Mouse (Mus musculus) embryonic facial prominence, embryonic 14.5 days (tissue): ENCODE data around the gene Hat1. TPM values are rescaled to one million over a fixed set of nuclear protein-coding genes. Genes with fewer than 3 reads are reported as not detected.

Experiments used
- ATAC-seq: fragments of 200-750 bp; cut with Nextera tagmentation; 2 replicates; pipeline ENCODE4 v1.8.0; 2017; ENCODE audit warnings: low read depth, moderate number of reproducible peaks, moderate TSS enrichment
- DNase-seq: peaks from one replicate; pipeline ENCODE4 v3.0.0-alpha.2; 2015; ENCODE audit warnings: low spot score
- H3K27ac ChIP-seq: fragments of 300-500 bp; sonication (generic); replicated peaks from 2 replicates; pipeline ENCODE4 v1.5.1; 2014; ENCODE audit warnings: low read depth, mild to moderate bottlenecking, low read length, moderate library complexity
- H3K27me3 ChIP-seq: fragments of 300-500 bp; sonication (generic); replicated peaks from 2 replicates; pipeline ENCODE4 v1.6.1; 2014; ENCODE audit warnings: low read length; ENCODE audit not compliant: control insufficient read depth, insufficient read depth
- H3K36me3 ChIP-seq: fragments of 300-500 bp; sonication (generic); 2 replicates; pipeline ENCODE4 v1.6.1; 2014; ENCODE audit warnings: low read length, mixed read lengths; ENCODE audit not compliant: control insufficient read depth, insufficient read depth
- H3K4me1 ChIP-seq: fragments of 300-500 bp; sonication (generic); 2 replicates; pipeline ENCODE4 v1.6.1; 2014; ENCODE audit warnings: antibody characterized with exemption, low read length; ENCODE audit not compliant: control insufficient read depth, insufficient read depth
- H3K4me2 ChIP-seq: fragments of 300-500 bp; sonication (generic); 2 replicates; pipeline ENCODE4 v1.6.1; 2014; ENCODE audit warnings: low read depth, mild to moderate bottlenecking, low read length, moderate library complexity, mixed read lengths
- H3K4me3 ChIP-seq: fragments of 300-500 bp; sonication (generic); 2 replicates; pipeline ENCODE4 v1.5.1; 2014; ENCODE audit warnings: low read depth, mild to moderate bottlenecking, low read length
- H3K9ac ChIP-seq: fragments of 300-500 bp; sonication (generic); 2 replicates; pipeline ENCODE4 v1.6.1; 2014; ENCODE audit warnings: low read depth, mild to moderate bottlenecking, low read length, moderate library complexity, mixed read lengths
- H3K9me3 ChIP-seq: fragments of 300-500 bp; sonication (generic); 2 replicates; pipeline ENCODE4 v1.6.1; 2016; ENCODE audit warnings: low read length; ENCODE audit not compliant: control insufficient read depth
- WGBS: fragments of 180-500 bp; shearing (Covaris S2); extraction: QIAGEN DNeasy Blood & Tissue Kit; methylation state at CpG from one replicate; pipeline ENCODE4 v1.1.7; 2014; 5-methylcytosine and 5-hydroxymethylcytosine counted together
- polyA plus RNA-seq: library from polyadenylated mRNA; unstranded; fragments of >200 nt; fragmentation: Nextera tagmentation; extraction: Ambion mirVana; gene quantifications from 2 replicates; pipeline ENCODE4 v1.2.1, GENCODE M21; 2014

Gene Hat1
- polyA plus RNA-seq, 1 experiment from 2014 or later: 96.6 TPM

DNA sequence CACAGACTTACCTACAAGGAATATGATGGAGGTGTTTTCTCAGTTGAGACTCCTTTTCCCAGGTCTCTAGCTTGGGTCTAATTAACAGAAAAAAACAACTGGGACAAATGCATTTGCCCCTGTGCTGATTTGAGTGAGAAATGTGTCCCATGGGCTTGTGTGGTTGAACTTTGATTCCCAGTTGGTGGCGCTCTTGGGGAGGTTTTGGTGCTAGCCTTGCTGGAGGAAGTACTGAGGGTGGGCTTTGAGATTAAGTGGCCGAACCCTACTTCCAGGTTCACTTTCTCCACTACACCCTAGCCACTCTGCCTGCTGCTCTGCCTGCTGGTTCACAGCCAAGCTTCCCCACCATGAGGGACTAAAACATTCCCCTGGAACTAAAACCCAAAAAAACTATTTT is 60.8 kb downstream of the Hat1 start:
- 17% methylated on average over 2 of the region's 2 CpGs for WGBS
- Histone ChIP-seq H3K9ac (no peak overlapping the region), H3K36me3 (no peaks in the 10 kb centered on the region), H3K4me1 (no peaks in the 10 kb centered on the region), H3K27me3 (no peaks in the 10 kb centered on the region), H3K4me2 (no peak overlapping the region), H3K27ac (no peak overlapping the region), H3K4me3 (no peak overlapping the region), H3K9me3 (no peaks in the 10 kb centered on the region)
- ATAC-seq (no peak), DNase-seq (no peak)

DNA sequence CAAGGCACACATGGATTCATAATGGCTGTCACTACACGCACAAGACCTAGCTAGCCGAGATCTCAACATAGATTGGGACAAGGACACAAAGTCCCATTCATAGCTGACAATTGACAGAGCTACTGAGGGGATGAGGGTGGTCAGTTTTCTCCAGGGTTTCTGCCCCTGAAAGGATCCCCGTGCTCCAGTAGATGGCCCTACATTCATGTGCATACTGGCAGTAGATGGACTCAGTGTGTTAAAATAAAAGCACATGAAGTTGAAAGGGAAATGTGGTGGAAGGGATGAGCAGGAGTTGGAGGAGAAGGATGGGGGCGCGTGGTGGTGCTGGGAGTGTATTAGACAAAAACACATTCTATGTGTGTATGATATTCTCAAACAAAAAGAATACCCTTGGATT is 63.0 kb downstream of the Hat1 start:
- ATAC-seq (no peak), DNase-seq (peak; percentile 33)
- no peaks in the 10 kb centered on the region for H3K4me1 ChIP-seq
- H3K27ac ChIP-seq: no peak overlapping the region
- no peaks in the 10 kb centered on the region for H3K9me3 ChIP-seq
- WGBS: 43% methylated on average over 5 of the region's 5 CpGs
- no peak overlapping the region for H3K4me2 ChIP-seq
- no peaks in the 10 kb centered on the region for H3K27me3 ChIP-seq
- no peak overlapping the region for H3K4me3 ChIP-seq
- H3K36me3 ChIP-seq: no peaks in the 10 kb centered on the region
- H3K9ac ChIP-seq: no peak overlapping the region

DNA sequence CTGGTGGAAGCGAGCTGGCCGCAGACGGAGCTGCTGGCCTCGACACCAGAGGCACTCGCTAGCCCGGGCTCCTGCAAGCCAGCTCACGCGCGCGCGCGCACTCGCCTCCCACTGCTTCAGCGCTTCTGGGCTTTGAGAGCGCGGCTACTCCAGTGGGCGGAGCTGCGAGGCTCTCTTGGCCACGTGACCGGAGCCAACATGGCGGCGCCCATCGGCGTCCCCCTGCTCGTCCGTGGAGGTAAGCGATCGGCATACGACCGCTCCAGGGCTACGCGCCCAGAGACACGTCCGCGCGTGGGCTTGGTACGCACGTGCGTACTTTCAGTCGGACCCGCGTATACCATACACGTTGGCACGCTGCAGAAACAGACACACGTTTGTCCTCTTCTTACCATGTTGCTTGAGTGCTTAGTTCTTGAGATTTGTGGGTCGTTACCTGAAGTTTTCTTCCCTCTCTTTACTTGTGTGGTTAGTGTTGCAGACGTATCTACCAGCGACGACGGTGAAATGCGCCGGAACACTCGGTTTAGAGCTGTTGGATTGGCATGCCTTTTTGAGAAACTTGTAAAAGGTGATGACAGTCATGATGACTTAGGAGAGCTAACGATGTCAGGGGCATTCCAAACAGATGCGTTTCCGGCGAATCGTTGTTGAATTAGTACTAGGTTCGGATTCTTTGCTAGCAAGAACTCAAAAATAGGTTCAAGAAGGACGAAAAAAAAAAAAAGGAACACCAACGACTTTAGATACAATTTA is 64.6 kb downstream of the Hat1 start, which contains the start of gene Metap1d:
TSS of gene Metap1d (plus strand) at position 116 of the 756 bp plus-strand sequence.
- Histone ChIP-seq H3K4me1 (no peaks in the 10 kb centered on the region), H3K36me3 (no peaks in the 10 kb centered on the region), H3K27ac (peak within 1 kb of the TSS; percentile 70), H3K27me3 (no peaks in the 10 kb centered on the region), H3K9ac (peak within 1 kb of the TSS; percentile 74), H3K9me3 (no peaks in the 10 kb centered on the region), H3K4me2 (peak within 1 kb of the TSS; percentile 66), H3K4me3 (peak within 1 kb of the TSS; percentile 72)
- WGBS: 1% methylated on average over 51 of the region's 61 CpGs
- ATAC-seq: peak; percentile 96
- peak; percentile 98 for DNase-seq

DNA sequence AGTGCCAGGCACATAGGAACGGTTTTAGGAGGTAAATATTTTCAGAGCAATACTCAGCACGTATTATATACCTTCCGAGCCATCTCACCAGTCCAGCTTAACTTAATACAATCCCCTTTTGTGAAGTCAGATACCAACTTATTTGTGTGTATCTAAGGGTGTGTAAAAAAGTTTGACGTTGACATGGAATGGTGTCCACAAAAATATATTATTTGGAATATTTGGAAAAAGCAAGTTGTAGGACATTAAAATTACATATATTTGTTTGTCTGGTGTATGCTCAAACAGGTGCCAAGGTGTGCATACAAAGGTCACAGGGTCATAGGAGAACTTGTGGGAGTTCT is 65.1 kb downstream of the Hat1 start:
- Histone ChIP-seq H3K27ac (no peak overlapping the region), H3K36me3 (no peaks in the 10 kb centered on the region), H3K4me3 (peak overlapping the region; percentile 72), H3K4me1 (no peaks in the 10 kb centered on the region), H3K9me3 (no peaks in the 10 kb centered on the region), H3K9ac (peak overlapping the region; percentile 74; the same call in 1 of the 2 replicates), H3K4me2 (peak overlapping the region; percentile 66), H3K27me3 (no peaks in the 10 kb centered on the region)
- no peak for DNase-seq
- 36% methylated on average over 4 of the region's 4 CpGs for WGBS
- no peak for ATAC-seq

DNA sequence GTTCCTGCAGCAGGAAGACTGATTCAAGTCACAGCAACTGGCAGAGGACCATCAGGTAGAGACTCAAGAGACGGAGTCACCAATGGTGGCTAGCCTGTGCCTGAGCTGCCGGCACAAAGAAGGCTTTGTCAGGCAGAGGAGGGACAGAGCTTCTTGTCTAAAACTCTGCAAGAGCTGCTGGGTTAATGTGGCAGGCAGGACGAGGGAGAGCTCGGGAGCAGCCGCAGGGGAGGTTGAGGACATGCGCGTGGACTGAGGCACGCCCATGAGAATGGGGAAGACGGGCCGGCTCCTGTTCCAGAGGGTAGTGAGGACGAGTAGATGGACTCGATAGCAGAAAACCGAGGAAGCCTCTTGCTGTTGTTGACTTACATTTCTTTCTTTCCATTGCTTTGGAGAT is 69.9 kb downstream of the Hat1 start:
- no peak overlapping the region for H3K4me2 ChIP-seq
- H3K9me3 ChIP-seq: no peaks in the 10 kb centered on the region
- no peaks in the 10 kb centered on the region for H3K4me1 ChIP-seq
- no peak overlapping the region for H3K4me3 ChIP-seq
- 38% methylated on average over 13 of the region's 13 CpGs for WGBS
- DNase-seq: no peak
- ATAC-seq: no peak; the same call in 1 of the 2 replicates
- H3K9ac ChIP-seq: no peak overlapping the region
- H3K36me3 ChIP-seq: no peaks in the 10 kb centered on the region
- H3K27me3 ChIP-seq: no peaks in the 10 kb centered on the region
- no peak overlapping the region for H3K27ac ChIP-seq

DNA sequence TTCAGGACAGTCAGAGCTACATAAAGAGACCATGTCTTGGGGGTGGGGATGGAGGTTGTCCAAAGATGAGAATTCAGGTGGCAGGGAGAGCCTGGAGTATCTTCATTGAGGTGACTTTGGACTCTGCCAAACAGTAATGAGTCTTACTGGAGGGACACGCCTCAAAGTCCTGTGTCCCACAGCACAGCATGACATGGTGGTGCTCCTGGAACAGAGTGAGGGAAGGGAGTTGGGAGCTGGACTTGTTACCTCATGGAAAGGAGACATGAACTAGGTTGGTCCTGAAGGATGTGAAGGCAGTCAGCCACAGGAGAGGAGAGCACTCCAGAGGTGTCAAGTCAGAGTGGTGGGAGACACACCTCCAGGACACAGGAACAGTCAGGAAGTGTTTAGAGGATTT is 70.9 kb downstream of the Hat1 start:
- Histone ChIP-seq H3K27me3 (no peaks in the 10 kb centered on the region), H3K27ac (no peak overlapping the region), H3K4me1 (no peaks in the 10 kb centered on the region), H3K4me3 (no peak overlapping the region), H3K9ac (no peak overlapping the region), H3K36me3 (no peaks in the 10 kb centered on the region), H3K4me2 (no peak overlapping the region), H3K9me3 (no peaks in the 10 kb centered on the region)
- 86% methylated on average over 1 of the region's 1 CpGs for WGBS
- no peak for ATAC-seq
- DNase-seq: no peak

DNA sequence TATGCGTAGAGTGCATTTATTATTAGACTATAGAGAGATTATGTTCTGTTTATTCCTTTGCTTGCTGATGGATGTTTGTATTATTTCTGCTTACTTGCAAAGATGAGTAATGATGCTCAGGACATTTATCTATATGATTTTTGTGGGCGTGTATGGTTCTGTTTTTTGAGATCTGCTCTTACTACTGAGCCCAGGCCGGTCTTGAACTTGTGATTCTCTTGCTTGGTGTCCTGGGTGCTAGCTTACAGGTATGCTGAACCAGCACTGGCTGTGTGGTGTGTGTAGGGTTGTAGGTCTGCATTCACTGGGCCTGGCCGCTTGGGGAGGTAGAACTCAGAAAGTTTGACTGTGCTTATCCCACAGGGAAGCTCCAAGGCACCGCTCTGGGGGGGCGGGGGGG is 72.4 kb downstream of the Hat1 start:
- ATAC-seq (no peak), DNase-seq (no peak)
- no peak overlapping the region for H3K4me2 ChIP-seq
- H3K4me3 ChIP-seq: no peak overlapping the region
- no peak overlapping the region for H3K9ac ChIP-seq
- no peaks in the 10 kb centered on the region for H3K36me3 ChIP-seq
- H3K9me3 ChIP-seq: no peaks in the 10 kb centered on the region
- no peaks in the 10 kb centered on the region for H3K27me3 ChIP-seq
- H3K4me1 ChIP-seq: no peaks in the 10 kb centered on the region
- 74% methylated on average over 5 of the region's 6 CpGs for WGBS
- no peak overlapping the region for H3K27ac ChIP-seq

DNA sequence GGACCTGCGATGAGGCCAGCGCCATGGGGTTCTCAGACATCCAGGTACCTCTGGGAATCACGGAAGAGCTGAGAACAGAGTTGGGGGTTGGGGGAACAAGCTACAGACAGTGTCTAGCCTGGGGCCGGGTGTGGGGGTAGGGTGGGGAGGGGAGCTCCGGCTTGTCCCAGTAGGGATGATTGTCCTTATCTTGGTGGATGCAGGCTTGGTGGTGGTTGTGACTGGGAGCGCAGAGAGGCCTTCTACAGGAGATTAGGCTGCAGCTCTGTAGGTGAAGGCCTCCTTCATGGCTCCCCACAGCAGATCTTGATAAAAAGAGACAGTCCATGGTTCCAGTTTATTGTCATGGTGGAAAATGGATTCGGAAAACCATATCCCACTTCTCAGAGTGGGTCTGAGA is 72.8 kb downstream of the Hat1 start:
- ATAC-seq (no peak), DNase-seq (no peak)
- H3K4me1 ChIP-seq: no peaks in the 10 kb centered on the region
- no peak overlapping the region for H3K4me3 ChIP-seq
- no peak overlapping the region for H3K4me2 ChIP-seq
- H3K9ac ChIP-seq: no peak overlapping the region
- H3K27me3 ChIP-seq: no peaks in the 10 kb centered on the region
- no peaks in the 10 kb centered on the region for H3K36me3 ChIP-seq
- H3K27ac ChIP-seq: no peak overlapping the region
- WGBS: 57% methylated on average over 6 of the region's 7 CpGs
- no peaks in the 10 kb centered on the region for H3K9me3 ChIP-seq

DNA sequence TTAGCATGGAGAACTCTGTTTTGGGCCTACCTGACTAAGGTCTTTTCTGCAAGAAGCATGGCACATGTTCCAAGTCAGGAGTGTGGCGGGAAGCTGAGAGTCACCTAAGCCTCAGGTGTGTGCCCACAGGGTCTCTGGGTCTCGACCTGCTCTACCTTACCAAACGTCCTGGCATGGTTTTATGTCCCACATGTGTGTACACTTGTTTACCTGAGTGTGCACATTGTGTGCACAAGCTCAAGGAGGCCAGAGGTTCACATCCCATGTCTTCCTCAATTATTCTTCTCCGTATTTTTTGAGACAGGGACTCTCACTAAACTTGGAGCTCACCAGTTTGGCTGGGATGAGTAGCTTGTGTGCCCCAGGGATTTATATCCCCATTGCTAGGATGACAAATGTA is 73.3 kb downstream of the Hat1 start:
- Histone ChIP-seq H3K9me3 (no peaks in the 10 kb centered on the region), H3K9ac (no peak overlapping the region), H3K4me2 (no peak overlapping the region), H3K27me3 (no peaks in the 10 kb centered on the region), H3K4me1 (no peaks in the 10 kb centered on the region), H3K4me3 (no peak overlapping the region), H3K36me3 (no peaks in the 10 kb centered on the region), H3K27ac (no peak overlapping the region)
- 87% methylated on average over 4 of the region's 4 CpGs for WGBS
- no peak for DNase-seq
- ATAC-seq: no peak
